Mouse (Mus musculus) kidney, postnatal 14 days (tissue): Measurements from ENCODE around the gene Blvra.
A peak's percentile ranks its signal among the peaks of the same experiment; 100 is the strongest.

Experiments used
- DNase-seq: peaks from one replicate; pipeline ENCODE4 v3.0.0; 2022; ENCODE audit warnings: mixed read lengths

The Blvra gene

GRCm38 (mm10) chr2:127137838-127138420 lies 67.5 kb downstream of the Blvra start:
- no peak for DNase-seq

- peak; percentile 33 for DNase-seq
Observed at GRCm38 (mm10) chr2:127138449-127138848, 68.0 kb downstream of the Blvra start.

- DNase-seq, result no peak
Observed at GRCm38 (mm10) chr2:127139094-127139493, 68.6 kb downstream of the Blvra start.

- no peak for DNase-seq
Observed at GRCm38 (mm10) chr2:127139605-127140004, 69.1 kb downstream of the Blvra start.

GRCm38 (mm10) chr2:127140011-127140410 lies 69.5 kb downstream of the Blvra start:
- no peak for DNase-seq

- DNase-seq, result no peak
Observed at GRCm38 (mm10) chr2:127142031-127142430, 71.6 kb downstream of the Blvra start.

- peak; percentile 14 for DNase-seq
Observed at GRCm38 (mm10) chr2:127142577-127143157, 72.2 kb downstream of the Blvra start.

GRCm38 (mm10) chr2:127143158-127144063 lies 72.9 kb downstream of the Blvra start, which contains the start of gene Itpripl1:
Itpripl1 (minus strand) TSS chr2:127143442.
- peak; percentile 91 for DNase-seq

- DNase-seq, result no peak
Observed at GRCm38 (mm10) chr2:127145699-127146098, 75.2 kb downstream of the Blvra start.
